Mouse (Mus musculus) urinary bladder, postnatal 0 days (tissue): Measurements from ENCODE around the gene Txndc11. TPM values are rescaled to one million over a fixed set of nuclear protein-coding genes. Genes with fewer than 3 reads are reported as not detected.

Experiments
- microRNA-seq: library from miRNA; unstranded; fragments of <30 nt; microRNA quantifications from one replicate; pipeline ENCODE4, GENCODE M21; 2016
- polyA plus RNA-seq: library from polyadenylated mRNA; unstranded; fragments of >200 nt; fragmentation: Nextera tagmentation; extraction: Ambion mirVana; gene quantifications from 2 replicates; pipeline ENCODE4 v1.2.1, GENCODE M21; 2015

The Txndc11 gene
- polyA plus RNA-seq, result 19.6 and 22.2 TPM in 2 replicates

GRCm38 (mm10) chr16:11134348-11135344 is at the start of gene Txndc11:
Gene Txndc11, minus strand, starts transcription at chr16:11134650.

GRCm38 (mm10) chr16:11176208-11176883 is 41.9 kb upstream of the Txndc11 start, which contains the start of gene Zc3h7a:
Gene Zc3h7a, minus strand, starts transcription at chr16:11176393.

GRCm38 (mm10) chr16:11066029-11066832 is 68.2 kb downstream of the Txndc11 start, which contains the start of gene Litaf:
Gene Litaf, minus strand, starts transcription at chr16:11066157.

GRCm38 (mm10) chr16:11060645-11061044 is 73.8 kb downstream of the Txndc11 start, which contains the start of gene Snn:
Gene Snn, plus strand, starts transcription at chr16:11060945.

Small RNA genes lying within 50 kb of the gene (microRNA-seq; reads per million reads assigned to microRNA genes)
- 20.1 reads per million, percentile 27 among the genes with 10 or more reads in this experiment for gene Gm23935

Other genes with a start within 250 kb of the Txndc11 start
- 15.7 and 16.7 TPM in 2 replicates for gene Snn, start 73.7 kb downstream of the Txndc11 start, polyA plus RNA-seq
- 81.6 and 92.6 TPM in 2 replicates for gene Litaf, start 68.5 kb downstream of the Txndc11 start, polyA plus RNA-seq
- gene Zc3h7a, start 41.7 kb upstream of the Txndc11 start, polyA plus RNA-seq, result 48.3 and 58.0 TPM in 2 replicates
- gene Rsl1d1, start 68.7 kb upstream of the Txndc11 start, polyA plus RNA-seq, result 91.1 and 106 TPM in 2 replicates
- gene Gspt1, start 119.7 kb upstream of the Txndc11 start, polyA plus RNA-seq, result 47.6 and 59.4 TPM in 2 replicates
- gene Tnfrsf17, start 179.2 kb upstream of the Txndc11 start, polyA plus RNA-seq, result not detected in 2 replicates
- 6.8 and 8.4 TPM in 2 replicates for gene Snx29, start 188.3 kb upstream of the Txndc11 start, polyA plus RNA-seq